Mouse (Mus musculus): Measurements from ENCODE around the gene Hrh3.

Gene Hrh3

GRCm38 (mm10) chr2:180063338-180064131 lies 40.8 kb downstream of the Hrh3 start:
- DNase-seq (ENCODE audit: low spot score in 2 of 2): no peak

- no peak for DNase-seq (ENCODE audit: low spot score in 2 of 2)
These were observed 51.3 kb downstream of the Hrh3 start for GRCm38 (mm10) chr2:180053001-180053400.

- DNase-seq (ENCODE audit: low spot score in 2 of 2): no peak
These were observed 52.1 kb downstream of the Hrh3 start for GRCm38 (mm10) chr2:180051986-180052733.

GRCm38 (mm10) chr2:180050986-180051385 lies 53.3 kb downstream of the Hrh3 start:
- DNase-seq (ENCODE audit: low spot score in 2 of 2): peak; percentile 30 to 67

Measured in heart, adult 9 months (tissue).